Mouse (Mus musculus): ENCODE data around the gene 2410004P03Rik.
"Not testable (repeated sequence)": the region's sequence is repeated elsewhere in the genome, so short reads cannot be mapped to it uniquely, and the experiment has no call there.

Gene 2410004P03Rik

GRCm38 (mm10) chr12:17011100-17011870 is at the start of gene 2410004P03Rik:
2410004P03Rik (minus strand) TSS chr12:17011727.
- peak; percentile 73 for DNase-seq

- no peak for DNase-seq
These were observed 49.7 kb upstream of the 2410004P03Rik start for GRCm38 (mm10) chr12:17061183-17061722.

GRCm38 (mm10) chr12:17058490-17058889 is 47.0 kb upstream of the 2410004P03Rik start:
- no peak for DNase-seq

- DNase-seq: no peak
These were observed 45.6 kb upstream of the 2410004P03Rik start for GRCm38 (mm10) chr12:17057110-17057509.

GRCm38 (mm10) chr12:17055766-17056165 is 44.2 kb upstream of the 2410004P03Rik start:
- DNase-seq: no peak

GRCm38 (mm10) chr12:17054691-17055090 is 43.2 kb upstream of the 2410004P03Rik start:
- no peak for DNase-seq

GRCm38 (mm10) chr12:17052673-17053072 is 41.1 kb upstream of the 2410004P03Rik start:
- no peak for DNase-seq

- no peak for DNase-seq
These were observed 39.5 kb upstream of the 2410004P03Rik start for GRCm38 (mm10) chr12:17051057-17051456.

- no peak for DNase-seq
These were observed 38.3 kb upstream of the 2410004P03Rik start for GRCm38 (mm10) chr12:17049796-17050195.

GRCm38 (mm10) chr12:17048979-17049612 is 37.6 kb upstream of the 2410004P03Rik start:
- no peak for DNase-seq

- DNase-seq: no peak
These were observed 31.8 kb upstream of the 2410004P03Rik start for GRCm38 (mm10) chr12:17043311-17043710.

GRCm38 (mm10) chr12:17040567-17040966 is 29.0 kb upstream of the 2410004P03Rik start:
- no peak for DNase-seq

- DNase-seq: no peak
These were observed 27.9 kb upstream of the 2410004P03Rik start for GRCm38 (mm10) chr12:17039415-17039814.

- no peak for DNase-seq
These were observed 26.7 kb upstream of the 2410004P03Rik start for GRCm38 (mm10) chr12:17038246-17038645.

GRCm38 (mm10) chr12:17037053-17037610 is 25.6 kb upstream of the 2410004P03Rik start:
- no peak for DNase-seq

- no peak for DNase-seq
These were observed 25.0 kb upstream of the 2410004P03Rik start for GRCm38 (mm10) chr12:17036532-17036931.

GRCm38 (mm10) chr12:17035128-17035527 is 23.6 kb upstream of the 2410004P03Rik start:
- peak; percentile 27 for DNase-seq

GRCm38 (mm10) chr12:17034671-17035070 is 23.1 kb upstream of the 2410004P03Rik start:
- DNase-seq: no peak

- DNase-seq: no peak
These were observed 21.9 kb upstream of the 2410004P03Rik start for GRCm38 (mm10) chr12:17033464-17033841.

GRCm38 (mm10) chr12:17032694-17033463 is 21.4 kb upstream of the 2410004P03Rik start:
- peak; percentile 50 for DNase-seq

GRCm38 (mm10) chr12:17024554-17025110 is 13.1 kb upstream of the 2410004P03Rik start:
- DNase-seq: no peak

GRCm38 (mm10) chr12:17022145-17022544 is 10.6 kb upstream of the 2410004P03Rik start:
- no peak for DNase-seq

- not testable (repeated sequence) for DNase-seq
These were observed 9.6 kb upstream of the 2410004P03Rik start for GRCm38 (mm10) chr12:17021125-17021524.
